Mouse (Mus musculus) CD4-positive, CD25-positive, alpha-beta regulatory T cell, adult 4 months (primary cell): ENCODE data around the gene Enox1. TPM values are rescaled to one million over a fixed set of nuclear protein-coding genes. Genes with fewer than 3 reads are reported as not detected.
A peak's percentile ranks its signal among the peaks of the same experiment; 100 is the strongest.

Experiments
- ATAC-seq: one replicate; pipeline ENCODE4 v1.8.0; 2017
- polyA plus RNA-seq, 2 experiments: library from polyadenylated mRNA; unstranded; fragments of 100-300 nt; shearing (Covaris generic); gene quantifications; one replicate each; pipeline ENCODE4 v1.2.1; 2017

Enox1 gene
- polyA plus RNA-seq, 2 experiments from 2014 or later = not detected

- no peak for ATAC-seq
Measured at GRCm38 (mm10) chr14:77519701-77520100, 363.1 kb downstream of the Enox1 start.

GRCm38 (mm10) chr14:77524303-77524702 is 367.7 kb downstream of the Enox1 start:
- ATAC-seq = peak; percentile 82

- no peak for ATAC-seq
Measured at GRCm38 (mm10) chr14:77526262-77526661, 369.7 kb downstream of the Enox1 start.

- ATAC-seq = no peak
Measured at GRCm38 (mm10) chr14:77529201-77529600, 372.6 kb downstream of the Enox1 start.

- ATAC-seq = no peak
Measured at GRCm38 (mm10) chr14:77529621-77530020, 373.1 kb downstream of the Enox1 start.

- ATAC-seq = no peak
Measured at GRCm38 (mm10) chr14:77533638-77534037, 377.1 kb downstream of the Enox1 start.

GRCm38 (mm10) chr14:77534120-77534519 is 377.6 kb downstream of the Enox1 start:
- ATAC-seq = no peak

GRCm38 (mm10) chr14:77536592-77536991 is 380.0 kb downstream of the Enox1 start:
- no peak for ATAC-seq

- peak; percentile 67 for ATAC-seq
Measured at GRCm38 (mm10) chr14:77539563-77539962, 383.0 kb downstream of the Enox1 start.

GRCm38 (mm10) chr14:77541925-77542324 is 385.4 kb downstream of the Enox1 start:
- no peak for ATAC-seq

- ATAC-seq = no peak
Measured at GRCm38 (mm10) chr14:77546531-77547274, 390.1 kb downstream of the Enox1 start.

GRCm38 (mm10) chr14:77547351-77547750 is 390.8 kb downstream of the Enox1 start:
- no peak for ATAC-seq

- no peak for ATAC-seq
Measured at GRCm38 (mm10) chr14:77548963-77549362, 392.4 kb downstream of the Enox1 start.

GRCm38 (mm10) chr14:77557446-77558070 is 401.0 kb downstream of the Enox1 start:
- ATAC-seq = no peak

GRCm38 (mm10) chr14:77558910-77559309 is 402.3 kb downstream of the Enox1 start:
- ATAC-seq = no peak

GRCm38 (mm10) chr14:77559792-77560191 is 403.2 kb downstream of the Enox1 start:
- no peak for ATAC-seq

- no peak for ATAC-seq
Measured at GRCm38 (mm10) chr14:77561808-77562583, 405.4 kb downstream of the Enox1 start.

- ATAC-seq = no peak
Measured at GRCm38 (mm10) chr14:77563922-77564321, 407.4 kb downstream of the Enox1 start.

GRCm38 (mm10) chr14:77567120-77567519 is 410.6 kb downstream of the Enox1 start:
- no peak for ATAC-seq

- ATAC-seq = no peak
Measured at GRCm38 (mm10) chr14:77574436-77574835, 417.9 kb downstream of the Enox1 start.

GRCm38 (mm10) chr14:77576411-77576810 is 419.8 kb downstream of the Enox1 start:
- ATAC-seq = no peak

- no peak for ATAC-seq
Measured at GRCm38 (mm10) chr14:77577481-77578251, 421.1 kb downstream of the Enox1 start.

GRCm38 (mm10) chr14:77578355-77578754 is 421.8 kb downstream of the Enox1 start:
- no peak for ATAC-seq
